Mouse (Mus musculus) gastrocnemius, postnatal 14 days (tissue): Measurements from ENCODE around the gene Alkbh6. TPM values are rescaled to one million over a fixed set of nuclear protein-coding genes. Genes with fewer than 3 reads are reported as not detected.

Source experiments
- DNase-seq: peaks from one replicate; pipeline ENCODE4 v3.0.0; 2021; ENCODE audit warnings: mixed read lengths
- intact Hi-C: fragments of 180-260 bp; cut with DNase I; formaldehyde crosslinking; loops from one replicate; pipeline ENCODE4 v1.15.1; 2025; ENCODE audit warnings: low total_unique reads
- total RNA-seq, 2 experiments: library from RNA; stranded (reverse); gene quantifications; 2 replicates each; pipeline ENCODE4 v1.2.3; 2021

The Alkbh6 gene
- total RNA-seq, 2 experiments from 2014 or later, result 16.0 to 17.4 TPM

DNA sequence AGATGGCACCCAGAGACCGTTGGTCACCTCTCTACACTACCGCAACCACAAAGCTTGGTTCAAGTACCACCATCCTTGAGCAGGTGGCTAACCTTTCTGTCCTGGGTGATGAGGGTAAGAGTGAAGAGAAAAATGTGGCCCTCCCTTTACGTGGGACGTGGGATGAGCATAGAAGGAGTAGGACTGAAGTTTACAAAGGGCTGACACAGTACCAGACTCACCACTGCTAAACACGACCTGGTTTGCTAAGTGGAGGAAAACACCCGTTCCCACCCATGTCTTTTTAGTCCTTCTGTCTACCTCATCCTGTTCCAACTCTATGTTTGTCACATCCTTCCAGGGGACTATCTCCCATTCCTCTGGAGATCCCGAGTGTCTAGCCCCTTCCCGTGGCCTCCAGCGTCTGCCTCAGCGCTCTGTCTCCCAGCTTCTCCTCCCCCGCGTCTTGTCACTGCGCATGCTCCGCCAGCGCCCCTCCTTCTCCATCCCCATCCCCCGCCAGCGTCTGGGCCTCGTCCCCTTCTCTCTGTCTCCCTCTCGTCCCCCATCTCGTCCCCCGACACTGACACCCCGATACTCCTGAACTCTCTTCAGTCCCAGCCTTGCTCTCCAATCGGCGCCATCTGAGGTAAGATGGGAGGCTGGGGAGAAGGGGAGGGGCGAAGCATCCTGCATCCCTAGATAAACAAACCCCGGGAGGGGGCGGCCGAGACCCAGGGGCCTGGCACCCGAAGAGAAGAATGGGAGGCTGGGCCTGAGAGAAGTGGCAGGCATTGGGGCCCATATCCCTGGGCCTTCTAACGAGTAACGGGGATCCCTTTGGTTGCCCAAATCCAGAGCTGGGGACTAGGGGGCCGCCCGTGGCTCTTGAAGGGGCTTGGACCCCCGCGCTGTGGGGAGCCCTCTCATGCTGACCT, 17.0 kb upstream of the Alkbh6 start, which contains the start of gene Clip3:
Gene Clip3, plus strand, starts transcription at position 514 of the 917 bp plus-strand sequence.
- intact Hi-C loops, result no loop called here
- DNase-seq, result peak; percentile 85

DNA sequence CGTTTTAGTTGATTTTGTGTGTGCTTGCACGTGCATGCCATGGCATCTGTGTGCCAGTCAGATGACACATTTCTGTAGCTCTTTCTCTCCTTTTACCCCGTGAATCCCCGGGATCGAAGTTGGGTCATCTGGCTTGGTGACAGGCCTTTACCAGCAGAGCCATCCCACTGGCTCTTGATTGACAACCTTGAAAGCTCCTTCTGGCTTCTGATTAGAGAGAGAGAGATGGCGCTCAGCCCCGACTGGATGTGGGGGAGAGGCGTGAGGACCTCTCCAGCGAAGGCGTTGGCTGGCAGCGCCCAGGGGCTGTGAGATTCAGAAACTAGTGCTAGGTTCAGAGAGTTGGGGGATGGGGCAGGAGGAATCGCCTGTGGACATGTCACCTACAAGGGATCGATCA, 14.7 kb upstream of the Alkbh6 start:
- intact Hi-C loops, result no loop called here
- no peak for DNase-seq

DNA sequence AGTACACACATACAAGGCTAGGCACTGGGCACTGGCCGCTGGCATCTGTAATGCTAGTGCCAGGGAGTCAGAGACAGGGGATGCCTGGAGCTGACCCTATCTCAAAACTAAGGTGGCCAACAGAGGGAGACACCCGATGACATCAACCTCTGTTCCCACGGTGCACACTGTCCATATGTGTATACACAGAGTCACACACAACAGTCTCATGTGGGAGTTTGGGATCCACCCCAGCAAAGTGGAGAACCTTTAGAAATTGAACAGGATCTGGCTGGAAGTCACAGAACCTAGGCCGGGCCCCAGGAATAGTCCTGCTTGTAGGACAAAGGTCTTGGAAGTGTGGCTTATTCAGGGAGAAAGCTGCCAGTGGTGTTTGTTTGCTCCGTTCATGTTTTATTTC, 14.2 kb upstream of the Alkbh6 start:
- intact Hi-C loops, result no loop called here
- no peak for DNase-seq

DNA sequence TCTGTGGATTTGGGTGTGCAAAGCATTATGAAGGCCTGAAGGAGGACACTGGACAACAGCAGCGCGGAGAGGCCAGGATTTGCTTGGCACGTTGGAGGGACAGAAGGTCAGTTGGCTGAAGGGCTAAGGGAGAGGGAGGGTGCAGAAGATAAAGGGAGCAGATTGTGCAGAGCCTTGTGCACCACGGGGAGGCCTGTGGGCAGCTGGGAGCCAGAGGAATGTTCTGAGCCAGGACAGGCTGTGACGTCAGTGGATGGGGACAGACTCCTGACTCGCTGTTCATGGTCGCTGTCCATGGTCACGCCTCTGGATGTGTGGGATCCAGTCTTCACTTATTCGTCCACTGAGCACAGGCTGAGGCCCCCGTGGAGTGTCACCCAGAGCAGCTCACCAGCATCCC, 13.4 kb upstream of the Alkbh6 start:
- DNase-seq, result peak; percentile 54
- intact Hi-C loops, result no loop called here

DNA sequence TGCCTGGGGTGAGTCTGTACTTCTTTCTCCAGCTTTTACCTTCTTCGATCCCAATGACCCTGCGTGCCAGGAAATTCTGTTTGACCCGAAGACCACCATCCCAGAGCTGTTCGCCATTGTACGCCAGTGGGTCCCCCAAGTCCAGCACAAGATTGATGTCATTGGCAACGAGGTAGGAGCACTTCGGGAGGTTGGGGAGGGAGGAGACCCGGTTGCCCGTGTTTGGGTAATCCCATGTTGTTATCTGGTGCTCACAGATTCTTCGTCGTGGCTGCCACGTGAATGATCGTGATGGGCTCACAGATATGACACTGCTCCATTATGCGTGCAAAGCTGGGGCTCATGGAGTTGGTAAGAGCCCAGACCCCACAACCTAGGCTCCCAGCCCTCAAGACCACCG, 11.7 kb upstream of the Alkbh6 start:
- DNase-seq, result no peak
- intact Hi-C loops, result no loop called here

DNA sequence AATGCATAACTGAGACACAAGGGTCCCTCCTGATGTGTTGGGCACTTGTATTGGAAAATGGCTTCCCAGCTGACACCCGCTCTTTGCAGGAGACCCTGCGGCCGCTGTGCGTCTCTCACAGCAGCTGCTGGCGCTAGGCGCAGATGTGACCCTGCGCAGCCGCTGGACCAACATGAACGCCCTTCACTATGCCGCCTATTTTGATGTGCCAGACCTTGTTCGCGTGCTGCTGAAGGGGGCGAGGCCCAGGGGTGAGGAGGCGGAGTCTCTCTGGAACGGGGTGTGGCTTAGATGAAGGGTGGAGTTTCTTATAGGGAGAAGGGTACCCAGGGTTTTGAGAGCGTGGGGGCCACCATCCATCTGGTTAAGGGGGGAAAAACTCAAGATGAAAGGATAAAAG, 11.3 kb upstream of the Alkbh6 start:
- intact Hi-C loops, result no loop called here
- DNase-seq, result no peak

DNA sequence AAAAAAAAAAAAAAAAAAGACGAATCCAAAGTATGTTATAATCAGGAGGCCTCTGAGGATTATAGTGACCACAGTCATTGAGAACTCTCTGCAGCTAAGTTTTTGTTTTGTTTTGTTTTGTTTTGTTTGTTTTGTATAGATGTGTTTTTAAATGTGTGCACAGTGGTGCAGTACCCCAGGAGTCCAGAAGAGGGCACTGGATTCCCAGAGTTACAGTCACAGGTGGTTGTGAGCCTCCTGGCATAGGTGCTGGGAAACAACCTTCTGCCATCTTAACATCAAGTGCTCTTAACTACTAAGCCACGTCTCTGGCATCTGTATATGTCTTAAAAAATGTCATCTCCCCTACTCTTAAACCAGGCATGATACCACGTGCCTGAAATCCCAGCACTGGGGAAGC, 7.6 kb upstream of the Alkbh6 start:
- DNase-seq, result no peak
- intact Hi-C loops, result loop anchor here (10.0 kb wide), 1 partner anchor 66 kb away; the partner anchor contains the start of genes Ovol3, Polr2i and Tbcb

DNA sequence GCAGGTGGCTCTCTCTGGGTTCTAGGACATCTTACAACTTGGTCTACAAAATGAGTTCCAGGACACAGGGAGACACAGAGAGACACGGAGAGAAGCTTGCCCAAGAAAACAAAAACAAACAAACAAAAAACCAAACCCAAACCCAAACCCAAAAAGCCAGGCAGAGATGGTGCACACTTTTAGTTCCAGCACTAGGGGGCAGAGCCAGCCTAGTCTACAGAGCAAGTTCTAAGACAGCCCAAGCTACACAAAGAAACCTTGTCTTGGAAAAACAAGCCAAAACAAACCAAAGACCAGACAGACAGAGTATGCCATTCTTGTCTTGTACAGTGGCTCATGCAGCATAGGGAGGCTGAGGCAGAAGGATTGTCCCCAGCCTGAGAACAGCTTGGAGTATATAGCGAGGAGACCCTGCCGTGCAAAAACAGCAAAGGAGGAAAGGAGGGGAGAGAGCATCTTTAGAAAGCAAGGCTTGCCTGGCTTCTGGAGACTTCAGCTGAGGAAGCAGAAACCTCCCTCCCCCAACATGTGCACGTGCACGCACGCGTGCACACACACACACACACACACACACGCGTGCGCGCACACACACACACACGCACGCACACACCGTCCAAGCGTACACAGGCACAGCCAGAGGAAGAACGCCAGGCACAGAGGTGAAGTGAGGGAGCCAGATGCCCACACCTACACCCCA, 2.3 kb upstream of the Alkbh6 start:
- intact Hi-C loops, result loop anchor here (10.0 kb wide), 1 partner anchor 71 kb away; the partner anchor contains the start of genes Ovol3, Polr2i and Tbcb
- DNase-seq, result no peak

DNA sequence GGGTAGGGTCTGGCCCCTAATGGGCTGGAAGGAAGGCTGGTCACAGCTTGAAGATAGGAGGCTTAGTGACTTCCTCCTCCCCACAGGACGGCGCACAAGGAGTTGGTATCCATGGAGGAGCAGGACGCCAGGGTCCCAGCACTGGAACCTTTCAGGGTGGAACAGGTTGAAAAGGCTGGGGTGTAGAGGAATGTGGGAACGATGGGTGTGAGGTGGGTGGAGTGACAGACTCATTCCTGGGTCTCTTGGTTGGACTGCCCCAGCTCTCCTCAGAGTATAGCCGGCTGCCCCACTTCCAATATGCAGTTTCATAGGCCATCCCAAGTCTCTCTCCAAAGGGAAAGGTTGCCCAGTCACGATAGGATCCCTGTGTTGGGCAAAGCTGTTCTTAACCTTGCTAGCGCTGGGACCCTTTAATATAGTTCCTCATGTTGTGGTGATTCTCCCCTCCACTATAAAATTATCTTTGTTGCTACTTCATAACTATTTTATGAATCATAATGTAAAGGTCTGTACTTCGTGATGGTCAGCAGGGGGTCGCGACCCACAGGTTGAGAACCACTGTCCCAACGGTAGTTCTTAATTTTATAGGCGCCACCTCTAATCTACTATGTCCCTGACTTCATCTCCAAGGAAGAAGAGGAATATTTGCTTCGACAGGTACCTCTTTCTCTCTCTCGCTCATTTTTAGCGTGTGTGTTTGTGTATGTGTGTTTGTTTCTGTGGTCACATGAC, 1.0 kb downstream of the Alkbh6 start:
- intact Hi-C loops, result loop anchor here (10.0 kb wide), 1 partner anchor 75 kb away; the partner anchor contains the start of genes Ovol3, Polr2i and Tbcb
- no peak for DNase-seq

DNA sequence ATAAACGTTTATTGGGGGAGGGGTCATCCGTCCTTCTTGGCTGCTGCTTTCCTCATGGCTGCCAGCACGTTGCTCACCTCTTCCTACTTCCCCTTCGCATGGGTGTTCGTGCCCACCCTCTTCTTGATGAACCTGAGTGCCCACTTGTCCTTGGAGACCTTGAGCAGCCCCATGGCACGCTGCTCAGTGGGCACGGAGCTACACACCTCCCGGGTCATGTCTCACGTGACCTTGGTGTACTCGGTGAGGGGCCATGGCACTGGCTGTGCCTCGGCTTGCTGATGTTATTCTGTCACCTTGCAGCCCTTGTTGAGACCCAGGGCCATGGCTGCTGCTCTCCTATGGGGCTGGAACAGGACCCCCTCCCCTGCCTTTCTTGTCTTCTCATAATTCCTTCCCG, 1.6 kb downstream of the Alkbh6 start:
- intact Hi-C loops, result no loop called here
- DNase-seq, result no peak

DNA sequence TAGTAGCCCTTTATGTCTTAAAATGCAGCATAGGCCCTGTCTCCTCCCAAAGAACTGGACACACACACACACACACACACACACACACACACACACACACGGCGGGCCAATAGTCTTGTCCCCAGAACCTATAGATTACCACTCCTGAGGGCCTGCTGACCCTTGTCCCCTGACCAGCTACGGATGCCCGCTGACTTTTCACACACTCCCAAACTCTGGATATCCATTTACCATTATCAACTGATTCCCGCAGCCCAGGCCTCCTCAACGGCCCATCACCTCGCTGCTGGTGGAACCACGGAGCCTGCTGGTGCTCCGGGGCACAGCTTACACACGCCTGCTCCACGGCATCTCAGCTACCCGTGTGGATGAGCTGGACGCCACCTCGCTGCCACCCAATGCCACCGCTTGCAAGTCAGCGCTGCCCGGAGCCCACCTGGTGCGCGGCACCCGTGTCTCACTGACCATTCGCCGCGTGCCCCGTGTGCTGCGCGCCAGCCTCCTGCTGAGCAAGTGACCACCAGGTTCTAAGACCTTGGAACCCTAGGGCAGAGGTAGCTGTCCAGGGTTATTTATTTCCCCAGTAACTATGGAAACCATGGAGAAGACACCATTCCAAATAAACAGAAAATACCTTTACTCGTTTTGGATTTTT, 5.3 kb downstream of the Alkbh6 start:
- intact Hi-C loops, result no loop called here

DNA sequence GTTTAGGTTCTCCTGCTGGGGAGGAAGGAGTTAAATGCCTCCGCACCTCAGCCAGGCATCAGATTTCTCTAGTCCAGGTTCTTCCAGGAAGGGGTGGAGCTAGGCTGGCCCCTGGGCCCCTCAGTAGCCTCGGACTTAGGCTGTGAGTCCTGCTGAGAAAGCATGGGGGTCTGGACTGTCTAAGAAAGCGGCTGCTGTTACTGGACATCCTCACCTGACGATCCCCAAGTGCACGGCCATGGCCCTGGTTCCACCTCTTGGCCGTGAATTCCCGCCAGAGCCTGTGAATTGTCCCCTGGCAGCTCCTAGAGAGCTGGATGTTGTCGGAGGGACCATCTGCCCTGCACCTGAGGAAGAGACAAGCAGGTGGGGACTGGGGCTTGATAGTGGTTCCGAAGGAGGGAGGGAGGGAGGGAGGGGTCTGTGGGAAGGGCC, 6.2 kb downstream of the Alkbh6 start, which contains the start of gene Syne4:
Gene Syne4, plus strand, starts transcription at position 87 of the 435 bp plus-strand sequence.
- intact Hi-C loops, result no loop called here

More for the DNA sequence above, 5.3 kb downstream of the Alkbh6 start:
- peak; percentile 2 for DNase-seq

DNA sequence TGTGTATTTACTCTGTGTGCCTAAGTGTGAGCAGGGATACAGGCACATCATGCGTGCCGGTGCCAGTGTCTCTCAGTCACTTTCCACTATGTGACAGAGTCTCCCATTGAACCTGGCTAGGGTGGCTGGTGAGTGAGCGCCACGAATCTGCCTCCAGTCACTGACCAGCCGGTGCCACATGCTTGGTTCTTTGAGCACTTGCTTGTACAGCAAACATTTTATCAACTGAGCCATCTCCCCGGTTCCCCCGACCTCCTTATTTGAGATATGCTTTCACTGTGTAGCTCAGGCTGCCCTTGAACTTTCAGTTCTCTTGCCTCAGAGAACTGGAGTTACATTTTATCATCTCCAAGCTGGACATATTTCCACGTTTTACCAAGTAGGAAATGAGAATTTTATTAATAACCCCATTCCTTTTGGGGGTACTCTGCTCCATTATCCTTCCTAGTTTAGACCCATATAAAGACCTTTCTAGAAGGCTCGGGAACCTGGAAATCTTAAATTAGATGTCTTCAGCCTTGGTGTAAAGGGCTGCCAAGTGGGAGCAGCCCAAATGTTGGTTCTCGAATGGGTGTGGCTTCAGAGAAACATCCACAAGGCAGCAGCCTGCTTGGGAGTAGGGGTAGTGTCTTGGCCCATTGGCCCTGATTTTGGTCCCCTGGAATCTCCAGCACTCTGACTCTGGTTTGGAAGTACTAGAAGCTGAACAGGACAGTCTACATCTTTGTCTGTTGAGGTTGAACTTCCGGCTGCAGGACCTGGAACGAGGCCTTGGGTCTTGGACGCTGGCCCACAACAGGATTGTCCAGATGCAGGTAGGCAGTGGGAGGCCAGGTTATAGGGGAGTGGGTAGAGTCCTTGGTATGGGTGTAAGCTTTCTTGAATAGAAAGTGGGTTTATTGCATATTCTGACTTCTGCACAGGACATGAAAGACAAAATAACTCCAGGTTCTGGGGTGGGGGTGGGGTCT, 7.3 kb downstream of the Alkbh6 start:
- peak; percentile 4 for DNase-seq

More for the DNA sequence above, 6.2 kb downstream of the Alkbh6 start, which contains the start of gene Syne4:
- peak; percentile 3 for DNase-seq

DNA sequence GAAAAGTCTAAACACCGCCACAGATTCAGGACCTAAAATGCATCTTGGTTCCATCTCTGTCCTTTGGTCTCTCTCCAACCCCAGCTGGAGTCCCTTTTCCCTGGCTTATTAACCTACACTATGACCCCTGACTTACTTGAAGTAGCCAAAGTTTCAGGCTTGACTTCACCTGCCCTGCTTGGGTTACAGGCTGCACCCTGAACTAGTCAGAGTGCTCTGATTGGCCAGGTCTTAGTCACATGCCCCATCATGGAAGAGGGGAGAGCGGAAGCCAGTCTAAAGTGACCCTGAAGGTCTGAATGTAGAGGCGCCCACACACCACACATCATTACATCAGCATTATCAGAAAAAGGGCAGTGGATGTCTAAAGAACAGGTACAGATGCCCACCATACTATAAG, 9.6 kb downstream of the Alkbh6 start:
- DNase-seq, result no peak
- intact Hi-C loops, result no loop called here

More for the DNA sequence above, 7.3 kb downstream of the Alkbh6 start:
- intact Hi-C loops, result no loop called here

DNA sequence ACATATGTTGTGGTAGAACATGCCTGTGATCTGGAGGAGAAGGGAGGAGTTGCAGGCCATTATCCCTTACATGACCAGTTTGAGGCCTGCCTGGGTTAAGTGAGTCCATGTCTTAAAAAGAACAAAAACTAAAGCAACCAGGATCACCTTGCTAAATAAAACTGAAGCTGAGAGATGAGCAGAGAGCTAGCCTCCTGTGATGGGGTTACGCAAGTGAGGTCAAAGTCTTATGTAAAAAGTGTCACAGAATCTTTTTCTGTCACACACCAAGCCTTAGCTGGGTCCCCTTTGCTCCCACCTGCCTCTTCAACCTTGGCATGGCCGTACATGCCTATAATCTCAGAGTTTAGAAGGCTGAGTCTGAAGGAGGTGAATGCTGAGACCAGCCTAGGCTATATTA, 12.4 kb downstream of the Alkbh6 start:
- no peak for DNase-seq
- intact Hi-C loops, result no loop called here

DNA sequence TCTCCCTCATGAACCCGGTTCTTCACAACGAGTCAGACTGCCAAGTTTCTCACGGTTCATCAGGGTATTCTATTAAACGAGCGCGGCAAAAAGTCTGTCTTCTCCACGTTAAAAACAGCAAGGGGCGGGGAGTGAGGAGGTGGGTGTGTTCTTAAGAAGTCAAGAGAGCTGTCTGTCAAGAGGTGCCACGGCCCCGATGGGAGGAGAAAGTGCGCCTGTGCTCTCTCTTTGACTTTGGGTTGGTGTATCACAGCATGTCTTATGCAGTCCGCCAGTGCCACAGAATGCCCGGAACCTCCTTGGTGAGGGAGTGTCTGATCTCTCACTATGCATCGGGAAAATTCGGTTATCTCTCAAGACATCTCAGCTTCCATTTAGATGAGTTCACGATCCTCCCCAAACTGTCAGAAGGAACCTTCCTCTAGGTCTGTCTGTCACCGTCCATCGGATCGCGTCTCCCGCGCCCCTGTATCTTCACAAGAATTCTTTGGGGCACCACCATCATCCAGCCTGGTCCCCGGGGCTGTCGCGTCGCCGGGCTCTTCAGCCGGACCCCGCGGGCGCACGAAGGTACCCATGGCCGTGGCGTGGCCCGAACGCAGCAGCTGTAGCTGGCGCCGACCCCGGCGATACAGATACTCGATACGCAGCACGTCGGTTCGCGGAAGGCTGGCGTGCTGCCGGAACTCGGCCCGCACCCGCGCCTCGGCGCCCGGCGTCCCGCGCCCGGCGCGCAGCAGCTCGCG, 13.2 kb downstream of the Alkbh6 start, which contains the start of gene E130208F15Rik:
Gene E130208F15Rik, plus strand, starts transcription at position 202 of the 746 bp plus-strand sequence.
- DNase-seq, result peak; percentile 67

DNA sequence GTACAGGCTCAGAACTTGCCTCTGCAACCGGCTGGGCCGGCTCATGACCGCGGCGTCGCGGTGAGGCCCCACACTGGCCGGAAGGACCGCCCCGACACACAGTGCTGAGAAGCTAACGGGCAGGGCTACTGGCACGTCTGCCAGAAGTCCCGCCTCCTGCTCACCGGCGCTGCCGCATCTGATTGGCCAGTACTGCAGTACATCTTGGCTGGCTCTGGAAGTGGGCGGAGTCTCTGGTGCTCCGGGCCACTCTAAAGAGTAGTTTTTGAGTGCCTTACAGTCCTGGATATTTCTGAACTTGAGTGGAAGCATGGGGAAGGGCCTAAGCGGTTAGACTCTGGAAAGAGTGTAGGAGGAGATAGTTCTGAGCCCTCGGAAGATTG, 13.8 kb downstream of the Alkbh6 start:
- intact Hi-C loops, result no loop called here
- DNase-seq, result peak; percentile 98

More for the DNA sequence above, 13.2 kb downstream of the Alkbh6 start, which contains the start of gene E130208F15Rik:
- intact Hi-C loops, result no loop called here
